Mouse (Mus musculus) testis, adult 10 weeks (tissue): ENCODE data around the gene Chd5. TPM values are rescaled to one million over a fixed set of nuclear protein-coding genes. Genes with fewer than 3 reads are reported as not detected.

Source experiments
- polyA plus RNA-seq: library from polyadenylated mRNA; stranded (reverse); fragments of 350-450 nt; fragmentation: Illumina TruSeq; extraction: RNeasy Lipid Tissue Mini Kit (QIAGEN cat#74804); gene quantifications from one replicate; pipeline ENCODE4 v1.2.3, GENCODE M21; 2014; ENCODE audit warnings: low read depth, low replicate concordance

Chd5 gene
- 93.6 TPM for polyA plus RNA-seq

GRCm38 (mm10) chr4:152338419-152339292 lies at the start of gene Chd5:
Gene Chd5 (plus strand): TSS chr4:152338651.

GRCm38 (mm10) chr4:152291562-152291961 lies 46.9 kb upstream of the Chd5 start, which contains the start of gene Hes3:
Gene Hes3 (minus strand): TSS chr4:152291662.

GRCm38 (mm10) chr4:152296874-152297861 lies 41.3 kb upstream of the Chd5 start, which contains the start of gene Icmt:
Gene Icmt (plus strand): TSS chr4:152297227.

GRCm38 (mm10) chr4:152318517-152319234 lies 19.8 kb upstream of the Chd5 start, which contains the start of gene Rnf207:
Gene Rnf207 (minus strand): TSS chr4:152318993.

GRCm38 (mm10) chr4:152325574-152326411 lies 12.7 kb upstream of the Chd5 start, which contains the start of gene Rpl22:
Gene Rpl22 (plus strand): TSS chr4:152325742.

Other genes with a start within 250 kb of the Chd5 start
- not detected for gene Tnfrsf25, start 222.7 kb upstream of the Chd5 start, polyA plus RNA-seq
- gene Espn, start 186.3 kb upstream of the Chd5 start, polyA plus RNA-seq = 3.5 TPM
- 0.22 TPM for gene Hes2, start 179.8 kb upstream of the Chd5 start, polyA plus RNA-seq
- gene Acot7, start 160.5 kb upstream of the Chd5 start, polyA plus RNA-seq = 28.5 TPM
- gene Gpr153, start 64.4 kb upstream of the Chd5 start, polyA plus RNA-seq = 1.2 TPM
- not detected for gene Hes3, start 47.0 kb upstream of the Chd5 start, polyA plus RNA-seq
- gene Icmt, start 41.4 kb upstream of the Chd5 start, polyA plus RNA-seq = 13.3 TPM
- not detected for gene Rnf207, start 19.7 kb upstream of the Chd5 start, polyA plus RNA-seq
- 126 TPM for gene Rpl22, start 12.9 kb upstream of the Chd5 start, polyA plus RNA-seq
- 0.56 TPM for gene Nphp4, start 138.1 kb downstream of the Chd5 start, polyA plus RNA-seq
- 4.6 TPM for gene Kcnab2, start 139.2 kb downstream of the Chd5 start, polyA plus RNA-seq